Mouse (Mus musculus) erythroid progenitor cell, adult 5-6 weeks (primary cell): ENCODE results near the gene Flt1. TPM values are rescaled to one million over a fixed set of nuclear protein-coding genes. Genes with fewer than 3 reads are reported as not detected.
"Not testable (repeated sequence)": the region's sequence is repeated elsewhere in the genome, so short reads cannot be mapped to it uniquely, and the experiment has no call there.

Source experiments
- ATAC-seq: replicated peaks from 2 replicates; pipeline ENCODE4 v1.8.0; 2016; ENCODE audit warnings: moderate number of reproducible peaks, mild to moderate bottlenecking, moderate TSS enrichment, inconsistent platforms; ENCODE audit not compliant: poor library complexity, low FRiP score, severe bottlenecking
- total RNA-seq, 2 experiments: library from RNA; stranded (forward) in 1 of 2; stranded (reverse) in 1 of 2; fragments of 150-400 nt in 1 of 2; fragments of 186-747, 209-891 nt in 1 of 2; gene quantifications; 2 replicates each; pipeline versions ENCODE4 v1.2.3 to v1.2.4; 2015 to 2017; ENCODE audit warnings: low replicate concordance in 2 of 2

Gene Flt1
- total RNA-seq, 2 experiments from 2014 or later = not detected

DNA sequence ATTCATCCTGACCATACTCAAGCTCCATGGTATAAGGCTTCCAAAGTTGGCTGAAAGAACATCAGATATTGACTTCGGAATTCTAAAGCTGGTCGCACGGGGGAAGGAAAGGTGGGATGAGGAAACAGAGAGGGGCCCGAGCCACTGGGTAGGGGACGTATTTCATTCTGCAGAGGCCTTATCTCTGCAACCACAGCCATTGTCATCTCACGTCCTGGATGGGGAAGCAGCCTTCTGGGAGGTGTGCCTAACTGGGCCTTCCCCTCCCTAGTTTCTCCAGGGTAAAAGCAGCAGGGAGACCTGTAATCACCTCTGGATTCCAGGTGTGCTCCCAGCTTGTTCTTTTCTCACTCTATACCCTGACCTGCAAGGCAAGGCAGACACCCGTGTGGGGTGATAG is 153.1 kb downstream of the Flt1 start:
- no peak for ATAC-seq

DNA sequence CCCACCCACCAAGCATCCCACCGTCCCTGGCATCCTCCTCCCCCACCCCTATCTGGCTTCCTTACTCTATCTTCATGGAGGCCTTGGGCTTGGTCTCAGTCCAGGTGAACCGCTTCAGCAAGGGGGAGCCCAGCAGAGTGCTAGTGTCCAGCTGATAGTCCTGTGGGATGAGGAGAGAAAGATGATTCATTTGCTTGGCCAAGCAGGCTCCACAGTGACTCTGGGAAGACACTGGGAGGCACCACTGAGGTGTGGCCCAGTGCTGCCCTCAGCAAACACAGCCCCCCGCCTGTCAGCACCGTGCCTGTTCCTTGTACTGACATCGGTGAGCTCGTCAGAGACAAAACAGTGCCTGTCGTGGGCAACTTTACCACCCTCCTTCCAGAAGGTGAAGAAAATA is 159.5 kb downstream of the Flt1 start:
- ATAC-seq = no peak

DNA sequence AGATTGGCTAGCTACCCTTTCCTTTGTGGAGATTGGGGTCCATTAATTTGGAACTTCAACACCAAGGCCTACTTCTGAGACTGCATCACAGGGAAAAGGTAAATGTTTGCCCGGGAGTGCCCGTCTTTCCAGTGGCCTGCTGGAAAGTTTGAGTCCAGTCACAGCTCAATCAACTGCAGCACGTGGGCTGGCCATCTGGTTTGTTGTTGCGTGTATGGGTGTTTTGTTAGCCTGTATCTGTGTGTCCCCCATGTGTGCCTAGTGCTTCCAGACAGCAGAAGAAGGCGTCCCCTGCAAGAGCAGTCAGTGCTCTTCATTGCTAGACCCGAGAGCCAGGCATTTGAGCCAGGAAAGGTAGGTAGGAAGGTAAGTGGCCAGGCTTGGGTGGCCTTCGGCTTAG is 160.4 kb downstream of the Flt1 start:
- no peak for ATAC-seq

DNA sequence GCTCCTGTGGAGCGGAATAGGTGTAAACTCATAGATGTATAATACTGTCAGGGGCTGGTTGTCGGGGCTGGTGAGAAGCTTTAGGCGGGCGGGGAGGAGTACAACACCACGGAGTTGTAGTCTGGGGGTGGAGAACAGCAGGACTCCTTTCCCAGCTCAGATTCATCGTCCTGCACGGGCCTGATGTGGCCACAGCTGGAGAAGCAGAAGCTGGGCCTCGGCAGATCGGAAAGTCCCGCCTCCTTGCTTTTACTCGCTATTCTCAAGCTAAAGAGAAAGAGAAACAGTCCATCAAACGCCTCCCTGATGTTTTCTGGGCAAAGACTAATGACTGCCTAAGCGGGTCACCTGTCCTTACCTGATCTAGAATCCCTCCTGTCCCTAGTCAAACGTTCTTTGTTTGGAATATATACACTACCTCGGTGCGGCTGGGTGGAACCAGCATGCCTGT is 161.6 kb downstream of the Flt1 start:
- ATAC-seq = no peak

DNA sequence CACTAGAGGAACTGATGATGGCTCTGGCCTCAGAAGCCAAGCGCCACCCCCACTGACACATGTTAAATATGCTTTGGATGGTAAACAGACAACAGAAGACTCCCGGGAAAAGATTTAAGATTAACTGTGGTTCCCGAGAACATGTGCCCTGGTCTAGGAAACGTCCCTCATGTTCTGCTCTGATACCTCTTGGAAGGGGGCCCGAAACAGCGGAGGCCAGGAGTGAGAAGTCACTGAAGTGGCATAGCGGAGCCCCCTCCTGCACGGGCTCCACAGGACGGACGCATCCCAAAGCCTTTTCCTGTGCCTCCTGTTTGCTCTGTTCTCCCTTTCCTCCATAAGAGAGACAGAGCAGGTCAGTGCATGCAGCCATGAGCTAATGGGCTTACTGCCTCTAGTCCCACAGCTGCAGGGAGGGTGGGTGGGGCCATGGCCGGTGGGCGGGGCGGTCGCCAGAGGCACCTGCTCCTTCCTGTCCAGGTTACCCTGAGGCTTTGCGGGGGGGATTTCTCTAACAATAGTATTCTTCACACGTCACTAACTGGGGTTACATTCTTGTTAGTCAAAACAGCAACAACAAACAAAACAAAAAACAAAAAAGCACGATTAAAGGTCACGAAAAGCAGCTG is 162.2 kb downstream of the Flt1 start:
- ATAC-seq = no peak

DNA sequence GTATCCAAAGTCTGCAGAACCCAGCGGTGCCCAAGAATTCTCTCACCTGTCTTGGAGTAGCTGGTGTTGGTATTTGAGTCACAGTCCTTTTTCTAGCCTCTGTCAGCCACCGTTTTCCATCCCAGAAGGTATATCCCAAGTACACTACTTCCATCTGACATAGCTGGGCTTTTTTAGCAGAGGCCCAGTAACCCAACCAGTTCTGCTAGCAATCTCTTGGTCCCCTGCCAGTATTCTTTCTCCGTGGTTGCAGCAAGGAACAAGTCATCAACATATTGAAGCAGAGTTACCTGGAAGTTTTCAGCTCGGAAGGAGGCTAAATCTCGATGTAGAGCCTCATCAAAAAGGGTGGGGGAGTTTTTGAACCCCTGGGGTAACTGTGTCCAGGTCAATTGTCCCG is 168.2 kb downstream of the Flt1 start:
- ATAC-seq = not testable (repeated sequence)

DNA sequence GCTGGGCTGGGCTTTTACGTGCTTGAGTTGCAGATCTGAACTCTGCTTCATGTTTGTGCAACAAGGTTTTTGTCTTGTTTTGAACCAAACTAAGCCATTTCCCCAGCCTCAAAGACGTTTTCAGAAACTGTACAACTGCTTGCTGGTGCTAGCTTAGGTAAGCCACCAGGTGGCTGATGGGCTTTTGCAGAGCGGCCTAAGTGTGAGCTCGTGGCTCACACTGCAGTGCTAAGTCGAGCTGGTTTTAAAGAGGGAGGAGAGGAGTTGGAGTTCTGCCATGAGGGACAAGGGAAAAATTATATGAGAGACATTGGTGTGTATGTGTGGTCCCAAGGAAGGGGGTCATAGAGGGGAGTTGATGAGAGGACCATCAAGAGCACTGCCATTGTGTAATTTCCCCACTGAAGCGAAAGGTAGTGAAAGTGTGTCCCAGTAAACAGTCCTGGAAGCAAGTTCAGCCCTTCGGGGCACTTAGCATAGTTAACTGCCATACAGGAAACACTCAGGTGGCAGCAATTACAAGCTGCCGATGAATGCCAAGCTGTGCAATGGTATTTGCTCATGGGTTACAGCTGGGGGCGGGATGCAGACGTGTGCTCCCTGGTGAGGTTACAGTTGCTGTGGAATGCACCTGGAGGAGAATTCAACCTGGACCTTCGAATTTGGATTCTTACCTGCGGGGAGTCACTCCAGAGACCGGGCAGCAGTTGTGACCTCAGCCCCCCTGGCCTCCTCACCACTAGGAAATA is 173.8 kb downstream of the Flt1 start:
- ATAC-seq = no peak

DNA sequence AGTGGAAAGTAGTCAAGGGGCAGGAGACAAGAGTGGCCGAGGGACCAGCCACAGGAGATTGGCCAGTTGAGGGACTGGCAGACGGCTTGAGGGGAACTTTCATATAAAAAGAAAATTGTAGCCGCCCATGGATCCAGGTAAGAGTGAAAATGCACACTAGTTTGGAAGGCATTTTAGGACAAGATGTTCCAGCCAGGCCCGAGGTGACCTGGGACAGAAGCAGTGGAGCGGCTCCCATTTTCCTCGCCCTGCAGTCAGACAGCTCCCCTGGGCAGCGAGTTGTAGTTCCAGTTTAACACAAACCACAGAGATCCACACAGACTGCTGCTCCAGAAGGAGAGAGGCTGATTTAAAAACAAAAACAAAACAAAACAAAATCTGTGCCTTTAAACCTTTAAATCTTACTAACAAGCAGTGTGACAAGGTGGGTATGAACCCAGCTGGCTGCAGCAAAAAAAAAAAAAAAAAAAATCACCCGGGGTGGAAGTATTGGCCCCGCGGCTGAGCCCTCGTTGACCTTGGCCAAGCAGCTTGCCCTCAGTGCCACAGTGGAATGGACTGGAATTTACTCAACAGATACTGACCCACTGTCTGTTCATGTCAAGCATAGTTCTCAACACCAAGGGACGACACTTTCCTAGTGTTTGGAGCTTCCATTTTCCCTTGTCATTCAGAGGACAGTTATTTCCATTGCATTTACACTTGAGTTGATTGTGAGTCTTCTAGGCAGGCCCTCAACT is 176.6 kb downstream of the Flt1 start:
- no peak for ATAC-seq

DNA sequence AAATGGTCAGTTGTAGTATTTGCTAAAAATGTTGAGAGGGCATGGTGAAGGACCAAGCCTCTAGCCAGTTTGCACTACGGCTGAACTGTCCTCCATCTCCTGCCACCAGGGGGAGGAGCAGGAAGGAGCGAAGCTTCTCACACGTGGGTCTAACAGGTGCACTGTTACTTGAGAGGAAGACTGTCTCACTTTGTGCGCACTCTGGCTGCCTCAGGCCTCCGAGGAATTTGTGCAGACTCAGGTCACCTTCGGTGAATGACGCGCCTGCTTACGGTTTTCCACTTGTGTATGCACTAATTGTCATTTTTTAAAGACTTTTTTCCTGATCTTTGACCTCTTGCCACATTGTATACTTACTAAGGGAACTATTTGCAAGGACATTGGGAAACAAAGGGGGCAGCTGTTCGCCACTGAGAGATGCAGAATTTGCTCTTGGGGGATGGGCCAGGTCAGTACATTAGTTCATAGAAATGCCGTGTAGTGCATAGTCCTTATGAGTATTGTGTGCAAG is 180.0 kb downstream of the Flt1 start:
- ATAC-seq = no peak

DNA sequence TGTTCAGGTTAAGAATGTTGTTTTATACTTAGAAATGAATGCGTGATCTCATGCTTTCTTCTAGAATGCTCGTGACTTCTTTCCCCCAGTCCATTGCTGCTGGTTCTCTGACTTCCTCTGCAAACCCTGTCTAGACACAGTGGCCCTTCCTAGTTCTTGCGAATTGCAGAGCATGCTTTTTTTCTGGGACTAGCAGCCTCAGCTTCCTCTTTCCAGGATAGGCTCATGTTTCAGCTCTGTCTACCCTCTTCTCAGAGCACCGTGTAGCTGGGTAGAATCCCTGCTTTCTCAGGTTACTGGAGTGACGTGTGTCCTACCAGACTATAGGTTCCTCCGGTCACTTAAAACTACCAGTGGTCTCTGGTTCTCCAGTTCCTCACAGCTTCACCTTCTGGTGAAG is 183.5 kb downstream of the Flt1 start:
- no peak for ATAC-seq

DNA sequence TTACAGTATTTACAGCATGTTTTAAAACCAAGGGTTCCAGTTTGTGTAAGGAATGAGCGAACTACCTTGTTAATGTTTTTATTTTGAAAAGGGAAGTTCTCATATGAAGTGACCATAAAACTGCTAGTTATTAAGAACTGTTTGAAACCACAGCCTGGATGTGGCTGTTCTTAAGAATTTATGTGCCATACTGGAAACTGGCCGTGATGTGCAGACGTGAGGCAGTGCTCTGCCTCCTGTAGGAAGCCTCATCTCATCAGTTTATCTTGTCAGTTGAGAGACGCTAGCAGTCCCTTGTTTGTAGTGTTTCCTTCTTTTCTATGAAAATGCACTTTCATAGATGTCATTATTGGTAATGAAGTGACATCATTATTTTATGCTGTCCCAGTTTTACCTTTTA is 186.0 kb downstream of the Flt1 start:
- no peak for ATAC-seq

DNA sequence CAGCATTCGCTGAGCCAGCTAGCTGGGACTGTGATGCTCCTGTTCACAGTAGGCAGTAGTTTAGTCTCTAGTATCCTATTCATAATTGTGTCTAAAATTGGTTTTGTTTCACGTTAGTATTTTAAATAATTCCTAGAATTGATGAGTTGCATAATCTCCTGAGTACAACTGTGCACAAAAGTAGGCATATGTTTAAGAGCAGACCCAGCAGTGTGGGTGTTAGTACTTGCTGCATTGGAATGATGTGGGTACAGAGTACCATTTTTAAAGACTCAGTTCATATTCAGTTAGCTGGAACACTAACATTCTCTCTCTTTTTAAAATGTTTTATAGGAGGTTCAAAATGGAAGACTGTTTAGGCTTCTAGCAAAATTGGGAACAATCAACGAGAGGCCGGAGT is 186.4 kb downstream of the Flt1 start:
- ATAC-seq = no peak

DNA sequence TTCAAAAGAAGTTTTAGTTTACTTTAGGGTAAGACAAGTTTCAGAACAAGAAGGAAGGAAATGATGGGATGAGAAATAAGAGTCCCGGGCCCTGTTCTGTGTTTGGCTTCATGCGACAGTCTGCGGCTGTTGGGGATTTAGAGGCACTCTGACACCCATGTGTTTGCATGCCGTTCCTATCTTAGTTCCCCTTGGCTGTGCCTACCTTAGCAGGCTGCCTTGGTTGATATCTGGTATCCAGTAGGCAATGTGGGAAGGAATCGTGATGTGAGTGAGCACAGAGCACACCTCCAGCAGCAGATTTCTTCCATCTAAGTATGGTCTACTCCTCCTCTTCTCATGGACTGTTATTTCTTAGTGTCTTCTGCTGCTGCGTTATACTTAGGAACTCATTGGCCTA is 193.8 kb downstream of the Flt1 start:
- ATAC-seq = no peak

DNA sequence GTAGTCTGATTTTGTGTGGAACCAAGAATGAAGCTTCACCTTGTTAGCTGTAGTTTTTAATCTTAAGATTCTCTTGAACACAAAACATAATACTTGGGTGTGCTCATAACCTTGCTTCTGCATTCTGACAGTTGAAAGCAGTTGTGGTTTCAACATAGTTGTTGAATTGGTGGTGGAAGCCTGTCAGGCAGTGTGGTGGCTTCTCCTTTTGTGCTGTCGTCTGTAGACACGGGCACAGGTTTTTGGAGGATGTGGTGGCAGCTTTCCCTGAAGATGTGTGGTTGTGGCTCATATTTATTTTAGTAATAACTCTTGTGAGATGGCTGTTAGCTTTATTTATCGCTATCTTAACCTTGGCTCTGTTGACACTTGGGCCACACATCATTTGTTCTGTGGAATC is 198.0 kb downstream of the Flt1 start:
- no peak for ATAC-seq

DNA sequence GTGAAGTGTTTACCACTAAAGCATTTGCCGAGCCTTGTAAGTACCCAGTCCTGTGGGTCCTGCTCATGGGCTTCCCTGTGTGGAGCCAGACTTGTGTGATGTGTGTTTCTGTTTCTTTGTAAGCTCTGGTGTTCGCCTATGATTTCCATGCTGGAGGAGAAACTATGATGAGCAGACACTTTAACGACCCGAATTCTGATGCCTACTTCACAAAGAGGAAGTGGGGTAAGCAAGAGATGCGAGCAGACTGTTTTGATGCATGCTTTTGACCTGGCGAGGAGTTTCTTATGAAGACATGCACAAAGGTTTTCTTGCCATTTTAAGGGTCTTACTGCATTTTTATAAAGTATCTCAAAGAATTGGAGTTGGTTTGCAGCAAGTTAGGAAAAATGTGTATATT is 198.8 kb downstream of the Flt1 start:
- no peak for ATAC-seq

Other genes with a start within 250 kb of the Flt1 start
- 31.7 and 62.5 TPM in 2 replicates for gene Pomp, start 134.4 kb upstream of the Flt1 start, total RNA-seq (2015; ENCODE audit: low replicate concordance)
- 35.2 and 60.7 TPM in 2 replicates for gene Pomp, start 134.4 kb upstream of the Flt1 start, total RNA-seq (2017; ENCODE audit: low replicate concordance)
- gene Slc46a3, start 168.8 kb upstream of the Flt1 start, total RNA-seq (2015; ENCODE audit: low replicate concordance) = 37.1 and 40.7 TPM in 2 replicates
- gene Slc46a3, start 168.8 kb upstream of the Flt1 start, total RNA-seq (2017; ENCODE audit: low replicate concordance) = 18.1 TPM in 2 replicates
- gene Mtus2, start 231.3 kb upstream of the Flt1 start, total RNA-seq (2015; ENCODE audit: low replicate concordance) = not detected in 2 replicates
- 0.30 TPM in 1 of 2 replicates, not detected in the other for gene Mtus2, start 231.3 kb upstream of the Flt1 start, total RNA-seq (2017; ENCODE audit: low replicate concordance)